Mouse (Mus musculus): ENCODE measurements around the gene Tmprss5. TPM values are rescaled to one million over a fixed set of nuclear protein-coding genes. Genes with fewer than 3 reads are reported as not detected.

Gene Tmprss5
- polyA plus RNA-seq, 1 experiment from 2014 or later: 1.4 TPM

- H3K9me3 ChIP-seq (ENCODE audit: control insufficient read depth, low read length): no peaks in the 10 kb centered on the region
- 89% methylated on average over 3 of the region's 3 CpGs for whole genome bisulfite sequencing
- H3K36me3 ChIP-seq (ENCODE audit: control insufficient read depth, insufficient read depth, low read length): no peaks in the 10 kb centered on the region
- H3K9ac ChIP-seq (ENCODE audit: low read depth, low read length): no peak overlapping the region
- no peaks in the 10 kb centered on the region for H3K4me1 ChIP-seq (ENCODE audit: control insufficient read depth, insufficient read depth, low read depth, low read length)
- no peak overlapping the region for H3K27ac ChIP-seq (ENCODE audit: low read depth, low read length)
- no peak for ATAC-seq
- no peak overlapping the region for H3K4me2 ChIP-seq (ENCODE audit: low read length)
- H3K27me3 ChIP-seq (replicated peaks; ENCODE audit: control insufficient read depth, insufficient read depth, low read length): no peaks in the 10 kb centered on the region
- H3K4me3 ChIP-seq (ENCODE audit: low read length): no peak overlapping the region
Measured at GRCm38 (mm10) chr9:49143841-49144240, 62.8 kb downstream of the Tmprss5 start.

- Histone ChIP-seq H3K4me3 (ENCODE audit: low read length) (no peak overlapping the region), H3K9ac (ENCODE audit: low read depth, low read length) (no peak overlapping the region), H3K4me1 (ENCODE audit: control insufficient read depth, insufficient read depth, low read depth, low read length) (no peaks in the 10 kb centered on the region), H3K36me3 (ENCODE audit: control insufficient read depth, insufficient read depth, low read length) (no peaks in the 10 kb centered on the region), H3K9me3 (ENCODE audit: control insufficient read depth, low read length) (no peaks in the 10 kb centered on the region), H3K4me2 (ENCODE audit: low read length) (no peak overlapping the region), H3K27me3 (replicated peaks; ENCODE audit: control insufficient read depth, insufficient read depth, low read length) (no peaks in the 10 kb centered on the region), H3K27ac (ENCODE audit: low read depth, low read length) (no peak overlapping the region)
- no peak for ATAC-seq
- WGBS: 65% methylated on average over 8 of the region's 8 CpGs
Measured at GRCm38 (mm10) chr9:49145776-49146175, 64.7 kb downstream of the Tmprss5 start.

GRCm38 (mm10) chr9:49147031-49147430, 66.0 kb downstream of the Tmprss5 start:
- Histone ChIP-seq H3K36me3 (ENCODE audit: control insufficient read depth, insufficient read depth, low read length) (no peaks in the 10 kb centered on the region), H3K4me1 (ENCODE audit: control insufficient read depth, insufficient read depth, low read depth, low read length) (no peaks in the 10 kb centered on the region), H3K9ac (ENCODE audit: low read depth, low read length) (no peak overlapping the region), H3K4me2 (ENCODE audit: low read length) (no peak overlapping the region), H3K27me3 (replicated peaks; ENCODE audit: control insufficient read depth, insufficient read depth, low read length) (no peaks in the 10 kb centered on the region), H3K27ac (ENCODE audit: low read depth, low read length) (no peak overlapping the region), H3K4me3 (ENCODE audit: low read length) (no peak overlapping the region), H3K9me3 (ENCODE audit: control insufficient read depth, low read length) (no peaks in the 10 kb centered on the region)
- 33% methylated on average over 3 of the region's 3 CpGs for WGBS
- ATAC-seq: no peak

Other genes starting within 250 kb of the Tmprss5 start
- gene Zbtb16, start 245.0 kb upstream of the Tmprss5 start, polyA plus RNA-seq (2015; fragmentation: Nextera tagmentation; extraction: Ambion mirVana): 8.3 and 8.4 TPM in 2 replicates
- gene Htr3a, start 170.2 kb upstream of the Tmprss5 start, polyA plus RNA-seq (2015; fragmentation: Nextera tagmentation; extraction: Ambion mirVana): 1.5 and 1.7 TPM in 2 replicates
- gene Htr3b, start 116.3 kb upstream of the Tmprss5 start, polyA plus RNA-seq (2015; fragmentation: Nextera tagmentation; extraction: Ambion mirVana): 0.40 and 0.60 TPM in 2 replicates
- 33.0 and 34.1 TPM in 2 replicates for gene Usp28, start 95.9 kb upstream of the Tmprss5 start, polyA plus RNA-seq (2015; fragmentation: Nextera tagmentation; extraction: Ambion mirVana)
- gene Zw10, start 25.6 kb upstream of the Tmprss5 start, polyA plus RNA-seq (2015; fragmentation: Nextera tagmentation; extraction: Ambion mirVana): 22.9 and 24.3 TPM in 2 replicates
- not detected in 2 replicates for gene Gm4894, start 169.3 kb downstream of the Tmprss5 start, polyA plus RNA-seq (2015; fragmentation: Nextera tagmentation; extraction: Ambion mirVana)